Mouse (Mus musculus): ENCODE data around the gene Thsd4.

DNA sequence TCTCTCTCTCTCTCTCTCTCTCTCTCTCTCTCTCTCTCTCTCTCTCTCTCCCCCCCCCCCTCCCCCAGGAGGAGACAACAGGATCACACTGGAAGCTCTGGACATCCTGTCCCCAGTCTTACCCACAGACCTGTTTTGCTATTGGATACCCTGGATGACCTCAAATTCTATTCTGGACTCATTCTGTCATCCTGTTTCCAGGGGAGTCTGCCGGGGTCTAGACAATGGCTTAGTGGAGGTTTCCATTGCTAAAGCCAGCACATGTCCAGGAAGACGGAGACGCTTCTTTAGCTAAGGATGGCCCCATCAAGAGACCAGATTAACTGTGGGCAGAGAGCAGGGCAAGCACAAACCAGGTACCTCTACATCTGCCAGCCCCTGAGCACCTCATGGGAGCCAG, 273.8 kb downstream of the Thsd4 start:
- TF ChIP-seq CTCF (IDR thresholded peaks at IDR 0.05) (no peak), EP300 (IDR thresholded peaks at IDR 0.05) (no peak)
